Mouse (Mus musculus): ENCODE measurements at regions not wholly inside any gene's neighbourhood (a gene's known extent, or its start where the extent isn't known, plus 50 kb on each side); places are given as distances from the start of the nearest gene placed in this dataset.

DNA sequence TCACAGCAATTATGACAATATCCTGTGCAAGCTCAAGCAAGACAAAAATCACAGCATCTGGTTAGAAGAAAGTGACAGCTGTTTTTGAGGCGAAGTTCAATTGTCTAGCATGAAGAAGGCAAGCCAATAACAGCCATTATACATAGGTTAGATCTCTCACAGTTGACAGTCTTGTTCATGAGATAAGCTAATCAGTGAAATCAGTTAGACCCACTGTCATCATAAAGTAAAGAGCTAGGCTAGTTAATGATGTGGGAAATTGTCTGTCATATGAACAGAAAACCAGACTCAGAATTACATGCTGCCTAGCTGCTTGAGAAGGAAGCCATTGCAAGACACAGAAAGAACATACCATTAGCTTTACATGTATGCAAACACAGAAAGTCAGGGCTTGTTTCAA is 470.2 kb upstream of the 5930422O12Rik start:
- DNase-seq (ENCODE audit: low read depth, low spot score), result no peak

DNA sequence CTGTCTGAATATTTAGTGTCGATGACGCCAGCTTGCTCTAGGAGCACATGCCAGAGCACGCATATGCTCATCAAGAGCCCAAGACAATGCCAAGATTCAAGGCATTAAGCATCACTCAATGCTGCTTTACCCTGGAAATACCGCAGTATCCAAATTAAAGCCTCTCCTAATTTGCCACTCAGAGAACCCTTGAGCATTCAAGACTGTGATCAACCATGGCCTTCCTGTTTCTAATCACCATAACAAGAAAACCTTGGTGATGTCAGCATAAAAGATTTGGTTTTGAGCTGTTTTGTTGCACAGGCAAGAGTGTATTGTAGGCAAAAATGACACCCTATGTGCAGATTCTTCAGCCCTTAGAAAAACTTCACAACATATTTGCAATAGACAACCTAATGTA is 469.7 kb upstream of the 5930422O12Rik start:
- DNase-seq (ENCODE audit: low read depth, low spot score), result no peak

DNA sequence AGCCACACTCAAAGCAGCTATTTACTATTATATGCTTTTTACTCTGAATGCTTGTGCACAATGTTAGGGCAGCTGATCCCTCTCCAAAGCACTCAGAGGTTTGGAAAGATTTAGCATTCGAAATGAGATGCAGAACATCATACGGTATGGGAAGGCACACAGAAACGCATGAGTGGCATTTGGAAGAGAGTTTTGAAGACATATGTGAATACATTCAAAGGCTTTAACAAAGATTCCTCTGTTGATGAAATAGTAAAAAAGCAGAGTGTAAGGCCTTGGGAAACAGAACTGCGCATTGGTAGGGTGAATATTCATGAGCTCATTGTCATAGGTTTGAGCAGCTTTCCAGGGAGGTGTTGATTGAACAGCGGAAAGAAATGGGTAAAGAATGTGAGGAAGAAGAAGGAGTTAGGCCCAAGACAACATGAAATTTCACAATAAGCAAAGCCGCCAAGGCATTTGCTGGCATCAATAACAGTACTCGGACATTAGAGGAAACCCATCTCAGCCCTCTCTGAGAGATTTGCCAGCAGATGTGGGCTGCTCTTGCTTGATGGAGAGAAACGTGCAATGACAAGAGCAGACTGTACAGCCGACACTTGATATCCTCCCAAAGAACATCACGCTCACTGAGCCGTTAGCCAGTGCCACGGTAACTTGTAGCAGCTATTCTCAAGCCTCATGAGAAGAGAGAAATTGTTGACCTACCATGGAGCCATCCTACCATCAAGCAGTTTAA is 469.0 kb upstream of the 5930422O12Rik start:
- no peak for DNase-seq (ENCODE audit: low read depth, low spot score)

DNA sequence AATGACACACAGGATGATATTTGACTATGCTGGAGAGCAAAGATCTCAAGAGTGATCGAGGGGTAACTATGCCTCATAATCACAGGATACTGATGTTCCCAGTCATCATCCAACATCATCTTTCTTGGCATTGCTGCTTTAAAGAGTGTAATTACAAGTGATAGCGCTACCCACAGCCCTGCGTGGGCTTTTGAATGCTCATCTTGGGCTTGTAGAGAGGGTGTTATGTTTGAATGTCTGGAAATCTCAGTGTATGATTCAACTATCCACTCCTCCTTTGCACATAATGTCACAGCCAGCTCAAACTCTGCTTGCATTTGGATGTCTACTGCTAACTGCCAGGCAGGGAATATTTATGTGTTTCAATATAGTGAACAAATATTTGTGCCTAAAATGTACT is 438.3 kb upstream of the 5930422O12Rik start:
- DNase-seq (ENCODE audit: low read depth, low spot score), result no peak

DNA sequence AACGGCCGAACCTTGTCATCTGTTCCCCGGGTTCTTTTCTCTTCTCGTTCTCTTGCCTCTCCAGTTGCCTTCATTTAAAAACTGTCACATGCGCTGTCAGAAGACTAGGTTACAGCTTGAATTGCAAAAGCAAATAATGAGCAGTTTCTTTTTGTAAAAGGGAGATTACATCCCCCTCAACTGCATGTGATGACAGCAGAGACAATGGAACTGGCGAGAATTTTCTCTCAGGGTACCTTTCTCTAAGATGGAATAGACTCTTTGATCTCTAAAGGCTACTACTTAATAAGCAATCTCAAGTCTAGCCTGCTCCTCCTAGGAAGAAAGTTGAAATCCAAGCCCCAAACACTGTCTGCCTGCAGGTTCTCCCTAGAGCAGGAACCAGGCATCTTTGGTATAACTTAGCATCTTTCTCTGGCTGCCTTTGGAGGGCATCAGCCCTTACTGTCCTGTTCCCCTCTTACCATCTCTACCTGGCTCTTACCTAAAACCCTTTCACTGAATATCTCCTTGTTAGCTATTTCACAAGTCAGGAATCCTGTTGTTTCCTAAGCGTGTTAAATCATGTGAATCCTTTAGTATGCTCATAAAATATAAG is 424.4 kb upstream of the 5930422O12Rik start:
- no peak for DNase-seq (ENCODE audit: low read depth, low spot score)

DNA sequence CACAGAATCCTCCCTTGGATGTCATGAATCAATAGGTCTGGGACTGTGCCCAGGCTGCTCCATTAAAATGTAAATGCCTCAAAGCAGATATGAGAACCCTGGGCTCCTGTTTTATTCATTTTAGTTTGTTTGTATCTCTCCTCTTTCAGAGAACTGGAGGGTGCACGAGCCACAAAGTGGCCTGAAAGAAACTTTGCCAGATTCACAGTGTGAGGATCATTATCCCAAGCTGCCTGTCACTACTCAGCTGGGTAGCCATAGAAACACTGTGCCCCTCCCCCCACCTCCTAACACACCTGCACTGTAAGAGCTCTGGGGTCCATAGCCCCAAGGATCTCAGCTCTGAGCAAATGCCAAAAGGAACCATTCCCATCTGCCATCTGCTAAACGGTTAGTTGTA is 423.9 kb upstream of the 5930422O12Rik start:
- DNase-seq (ENCODE audit: low read depth, low spot score), result no peak

DNA sequence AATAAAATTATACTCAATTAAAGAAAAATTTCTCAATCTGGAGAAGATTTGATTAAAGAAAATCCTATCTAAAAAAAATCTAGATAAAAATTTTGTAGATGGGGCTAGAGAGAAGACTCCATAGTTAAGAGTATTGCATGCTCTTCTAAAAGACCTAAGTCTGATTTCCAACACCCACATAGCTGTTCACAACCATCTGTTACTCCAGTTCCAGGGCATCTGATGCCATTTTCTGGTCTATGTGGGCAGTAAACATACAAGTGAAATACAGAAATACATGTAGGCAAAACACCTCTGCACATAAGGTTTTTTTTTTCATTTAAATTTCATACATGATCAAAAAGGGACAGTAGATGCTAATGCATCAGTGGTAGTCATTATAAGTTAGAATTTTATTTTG is 418.4 kb upstream of the 5930422O12Rik start:
- DNase-seq (ENCODE audit: low read depth, low spot score), result no peak

DNA sequence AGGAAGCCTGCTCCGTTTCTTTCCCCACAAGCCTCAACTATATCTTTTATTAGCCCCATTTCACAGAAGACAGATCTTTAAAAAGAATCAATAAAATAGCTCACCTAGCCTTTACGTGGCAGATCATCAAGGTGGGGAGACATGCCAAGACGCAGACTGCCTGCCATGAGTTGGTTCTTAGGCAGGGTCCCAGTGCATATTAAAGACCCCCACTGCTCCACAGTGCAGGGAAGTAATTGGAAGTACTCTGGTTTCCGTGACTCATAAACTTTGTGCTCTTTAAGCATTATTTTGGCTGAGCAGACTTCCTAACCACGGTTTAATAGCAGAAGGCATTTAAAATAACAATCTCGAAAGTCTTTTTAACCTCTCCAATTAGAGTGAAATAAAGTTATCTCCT is 415.7 kb upstream of the 5930422O12Rik start:
- DNase-seq (ENCODE audit: low read depth, low spot score), result no peak

DNA sequence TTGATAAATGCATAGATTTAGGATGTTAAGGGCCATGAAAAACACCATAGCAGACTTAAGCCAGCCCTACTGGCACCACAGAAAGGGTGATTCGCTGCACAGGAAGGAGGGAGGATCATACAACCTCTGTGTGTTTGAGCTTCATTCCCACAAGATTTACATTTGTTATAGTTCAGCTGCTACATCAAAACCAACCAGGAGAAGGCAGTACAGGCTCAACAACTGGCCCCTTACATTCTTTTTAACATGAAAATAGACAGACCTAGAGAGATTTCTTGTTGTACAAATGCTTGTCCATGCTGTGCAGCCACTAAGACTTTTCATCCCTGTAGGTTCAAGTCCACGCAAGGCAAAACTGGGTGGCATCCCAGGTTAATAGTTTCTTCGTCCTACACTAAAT is 412.6 kb upstream of the 5930422O12Rik start:
- no peak for DNase-seq (ENCODE audit: low read depth, low spot score)

DNA sequence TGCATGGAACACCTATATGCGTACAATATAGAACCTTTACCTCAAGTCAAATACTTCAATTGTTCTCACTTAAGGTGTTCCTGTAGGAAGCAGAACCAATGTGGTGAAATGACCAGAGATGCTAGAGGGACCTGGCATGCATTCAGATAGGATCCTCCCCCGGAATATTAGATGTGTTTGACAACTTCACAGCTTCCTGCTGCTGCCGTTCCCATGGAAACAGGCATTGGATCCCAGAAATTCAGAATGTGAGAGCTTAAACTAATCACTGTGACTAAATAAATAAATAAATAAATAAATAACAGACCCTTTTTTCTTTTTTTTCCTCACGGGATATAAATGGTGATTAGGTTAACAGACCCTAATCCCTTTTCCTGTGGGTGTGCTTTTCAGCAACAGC is 401.5 kb upstream of the 5930422O12Rik start:
- DNase-seq (ENCODE audit: low read depth, low spot score), result no peak

DNA sequence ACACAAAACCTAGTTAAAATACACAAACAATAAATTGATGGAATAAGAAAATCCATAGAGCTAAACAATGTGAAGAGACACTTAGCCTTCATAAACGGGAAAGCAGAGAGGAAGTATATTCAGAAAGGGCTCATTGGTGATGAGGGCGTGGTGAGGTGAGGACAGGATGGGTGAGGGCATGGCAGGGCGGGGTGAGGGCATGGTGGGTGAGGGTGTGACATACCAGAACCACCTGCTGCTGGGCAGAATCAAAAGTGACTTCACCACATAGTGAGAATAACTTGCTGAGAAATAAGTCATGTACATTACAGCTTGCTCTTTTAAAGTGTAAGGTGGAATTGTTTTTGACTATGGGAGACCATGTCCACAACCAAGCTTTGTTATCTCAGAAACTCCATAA is 399.1 kb upstream of the 5930422O12Rik start:
- DNase-seq (ENCODE audit: low read depth, low spot score), result no peak

DNA sequence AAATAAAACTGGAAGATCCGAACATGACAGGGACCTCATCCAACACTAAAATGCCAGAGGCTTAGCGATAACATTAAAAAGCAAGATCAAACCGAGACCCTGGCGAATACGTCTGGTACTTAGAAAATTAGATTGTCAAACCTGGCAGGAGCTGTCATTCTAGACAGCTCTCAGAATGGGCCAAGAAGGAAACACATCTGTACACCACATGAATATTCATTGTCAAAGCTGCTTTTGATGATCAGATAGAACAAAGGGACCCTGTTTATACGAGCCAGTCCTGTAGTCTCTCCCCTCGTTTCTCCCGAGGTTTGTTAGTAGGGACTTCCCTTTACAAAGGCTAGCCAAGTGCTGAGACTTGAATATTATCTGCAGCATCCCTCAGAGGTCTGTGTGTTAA is 376.5 kb upstream of the 5930422O12Rik start:
- DNase-seq (ENCODE audit: low read depth, low spot score), result no peak

DNA sequence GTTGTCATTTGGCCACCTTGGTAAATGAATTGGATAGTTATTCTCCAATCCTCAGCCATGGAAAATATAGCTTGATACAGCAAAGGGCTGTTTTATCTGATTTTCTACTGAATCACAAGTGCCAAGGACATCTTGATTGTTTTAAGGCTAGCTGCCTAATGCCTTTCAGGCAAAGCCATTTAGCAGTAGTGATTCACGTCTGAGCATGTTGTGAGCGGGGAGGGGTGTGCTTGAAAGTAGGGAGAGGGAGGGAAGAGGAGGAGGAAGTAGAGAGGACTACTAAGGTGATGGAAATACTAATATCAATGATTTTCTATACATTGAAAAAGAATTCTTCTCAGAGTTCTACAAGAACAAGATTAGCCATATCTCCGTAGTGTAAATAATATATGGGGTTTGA is 362.9 kb upstream of the 5930422O12Rik start:
- DNase-seq (ENCODE audit: low read depth, low spot score), result no peak

DNA sequence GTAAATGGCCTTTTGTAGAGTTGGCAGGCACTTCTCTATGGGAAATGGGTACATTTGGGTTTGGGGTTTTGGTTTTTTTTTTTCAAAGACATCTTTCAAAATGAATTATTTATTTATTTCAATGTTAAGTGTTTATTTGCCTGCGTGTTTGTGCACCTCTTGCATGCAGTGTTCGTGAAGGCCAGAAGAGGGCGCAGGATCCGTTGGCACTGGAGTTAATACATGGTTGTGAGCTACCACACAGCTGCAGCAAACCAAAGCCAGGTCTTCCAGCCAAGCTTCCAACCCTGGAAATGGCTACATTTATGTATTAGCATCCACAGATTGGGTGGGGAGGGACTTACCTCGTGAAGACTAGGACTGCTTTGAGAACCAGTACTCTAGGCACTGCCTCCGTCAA is 362.3 kb upstream of the 5930422O12Rik start:
- no peak for DNase-seq (ENCODE audit: low read depth, low spot score)

DNA sequence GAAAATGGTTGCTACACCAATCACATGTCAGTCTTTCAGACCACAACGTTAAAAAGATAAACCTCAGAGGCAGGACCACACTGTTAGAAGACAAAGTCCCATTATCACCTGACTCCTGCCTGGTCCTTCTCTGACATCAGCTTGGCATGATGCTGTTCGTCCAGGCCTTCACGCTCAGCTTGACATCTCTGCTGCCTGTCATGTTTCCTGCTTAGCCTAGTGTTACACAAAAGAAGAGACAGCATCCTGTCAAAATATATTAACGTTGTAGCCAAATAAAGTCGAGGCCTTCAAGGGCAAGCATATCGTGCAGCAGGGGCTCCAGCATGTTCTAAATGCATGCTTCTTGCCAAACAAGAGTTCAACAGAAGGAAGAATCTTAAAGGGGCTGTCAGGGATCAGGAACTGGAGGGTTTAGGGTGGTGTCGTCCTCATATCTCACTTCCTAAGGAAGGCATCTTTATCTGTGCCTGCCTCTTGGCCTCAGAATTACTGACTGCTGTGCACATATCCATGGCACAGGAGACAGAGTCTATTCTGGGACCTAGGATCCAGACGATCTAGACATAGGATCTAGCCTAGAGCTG is 361.0 kb upstream of the 5930422O12Rik start:
- no peak for DNase-seq (ENCODE audit: low read depth, low spot score)

DNA sequence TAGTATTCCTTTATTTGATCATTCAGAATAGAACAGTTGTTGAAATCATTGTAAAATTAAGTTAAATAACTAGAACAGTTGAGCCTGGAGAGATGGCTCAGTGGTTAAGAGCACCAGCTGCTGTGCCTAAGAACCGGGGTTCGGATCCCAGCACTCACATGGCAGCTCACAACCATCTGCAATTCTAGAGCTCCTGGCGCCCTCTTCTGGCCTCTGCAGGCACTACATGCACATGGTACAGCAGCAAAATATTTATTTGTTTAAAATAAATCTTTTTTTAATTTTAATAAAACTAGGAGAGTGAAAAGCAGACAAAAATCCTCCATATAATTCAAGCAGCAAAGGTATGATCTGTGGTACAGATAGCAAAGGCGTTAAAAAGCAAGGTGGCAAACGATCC is 360.0 kb upstream of the 5930422O12Rik start:
- no peak for DNase-seq (ENCODE audit: low read depth, low spot score)

DNA sequence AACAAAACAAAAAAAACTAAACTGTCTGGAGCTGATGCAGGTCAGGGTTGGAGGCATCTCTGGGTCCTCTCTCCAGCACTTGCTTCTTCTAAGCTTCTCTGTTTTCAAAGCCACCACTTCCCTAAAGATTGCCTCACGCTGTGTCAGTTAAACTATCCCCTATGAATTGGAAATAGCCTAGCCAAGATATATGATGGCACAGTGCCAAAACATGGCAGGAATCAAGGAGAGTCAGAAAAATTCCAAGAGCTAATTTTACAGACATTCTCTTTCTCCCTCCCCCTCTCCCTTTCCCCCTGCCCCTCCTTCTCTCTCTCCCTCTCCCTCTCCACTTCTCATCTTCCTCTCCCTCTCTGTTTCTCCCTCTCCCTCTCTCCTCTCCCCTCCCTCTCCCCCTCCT is 353.3 kb upstream of the 5930422O12Rik start:
- DNase-seq (ENCODE audit: low read depth, low spot score), result peak; percentile 14

DNA sequence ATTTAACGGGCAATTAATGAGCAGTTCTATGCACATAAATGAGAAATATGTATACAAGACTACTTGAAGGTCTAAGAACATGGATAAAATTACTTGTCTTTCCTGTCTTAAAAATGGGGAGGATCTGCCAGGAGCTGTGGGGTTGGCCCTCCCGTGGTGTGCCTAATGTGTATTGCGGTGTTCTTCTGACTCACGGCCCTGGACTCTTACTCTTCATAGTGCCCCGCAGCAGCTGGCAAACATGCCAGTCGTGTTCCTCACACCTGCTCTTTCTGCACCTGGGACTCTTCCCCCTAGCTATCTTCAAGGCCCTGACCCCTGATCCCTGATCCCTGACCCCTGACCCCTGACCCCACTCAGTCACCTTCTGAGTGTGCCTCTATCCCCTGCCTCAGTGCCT is 352.3 kb upstream of the 5930422O12Rik start:
- DNase-seq (ENCODE audit: low read depth, low spot score), result no peak

DNA sequence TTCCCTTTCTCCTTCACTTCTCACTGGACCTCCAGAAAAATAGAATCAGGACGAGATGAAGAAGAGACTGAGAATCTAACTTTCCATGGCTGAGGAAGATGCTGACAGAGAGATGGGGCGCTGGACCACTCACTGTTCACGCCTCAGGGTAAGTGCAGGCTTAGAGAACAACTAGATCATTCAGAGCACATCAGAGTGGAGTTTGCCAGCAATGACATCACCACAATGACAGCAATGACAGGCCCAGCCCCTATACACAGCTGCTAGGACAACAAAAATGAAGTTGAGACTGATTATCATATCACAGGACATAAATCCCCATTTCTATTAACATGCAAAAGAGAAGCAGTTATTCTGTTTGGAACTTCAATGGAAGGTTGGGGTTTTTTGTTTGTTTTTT is 350.4 kb upstream of the 5930422O12Rik start:
- DNase-seq (ENCODE audit: low read depth, low spot score), result no peak

DNA sequence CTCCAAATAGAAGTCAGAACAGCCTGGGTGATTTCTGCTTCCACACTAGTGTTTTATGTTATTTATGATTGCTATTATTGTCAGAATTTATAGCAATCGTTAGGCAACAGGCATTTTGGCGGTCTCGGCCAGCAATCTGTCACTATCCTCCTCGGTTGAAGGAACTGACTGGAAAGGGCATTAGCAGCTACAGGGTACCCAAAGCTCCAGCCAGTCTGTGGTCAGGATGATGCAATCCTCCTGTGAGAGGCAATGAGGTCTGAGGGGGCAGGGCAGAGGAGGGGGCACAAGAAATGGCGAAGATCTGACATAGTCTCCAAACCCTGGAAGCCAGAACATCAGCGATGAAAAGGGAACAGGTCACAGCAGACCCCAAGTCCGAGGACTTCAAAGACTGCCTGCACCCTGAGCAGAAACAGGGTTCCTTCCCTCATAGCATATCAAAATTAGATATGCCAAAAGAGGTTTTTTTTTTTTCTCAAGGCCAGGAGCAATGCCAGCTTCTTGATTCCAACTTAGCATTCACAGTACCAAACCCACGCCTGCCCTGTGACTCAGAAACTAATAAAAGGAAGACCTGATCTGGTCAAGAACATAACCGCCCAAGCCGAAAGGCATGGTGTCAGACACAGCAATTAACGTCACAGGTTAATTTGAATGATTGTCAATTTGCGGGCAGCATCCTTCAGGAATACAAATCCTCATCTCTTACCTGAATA is 348.5 kb upstream of the 5930422O12Rik start:
- DNase-seq (ENCODE audit: low read depth, low spot score), result no peak

DNA sequence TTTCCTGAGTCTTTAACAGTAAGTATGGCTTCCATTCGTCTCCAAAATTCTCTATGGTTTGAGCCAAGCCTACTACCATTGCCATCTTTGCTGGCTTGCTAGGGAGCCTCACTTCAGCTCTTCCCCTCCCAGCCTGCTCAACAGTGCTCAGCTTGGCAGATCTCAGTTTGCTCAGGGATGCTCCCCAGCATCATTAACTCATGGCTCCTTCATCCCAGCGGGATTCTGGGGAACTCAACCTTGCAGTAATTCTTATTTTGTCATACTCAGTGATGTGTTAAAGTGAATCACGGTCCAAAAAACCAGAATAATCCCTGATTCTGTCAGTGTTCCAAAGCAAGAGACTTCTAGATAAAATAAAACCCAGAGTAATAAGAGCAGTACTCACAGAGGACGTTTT is 346.6 kb upstream of the 5930422O12Rik start:
- DNase-seq (ENCODE audit: low read depth, low spot score), result no peak

DNA sequence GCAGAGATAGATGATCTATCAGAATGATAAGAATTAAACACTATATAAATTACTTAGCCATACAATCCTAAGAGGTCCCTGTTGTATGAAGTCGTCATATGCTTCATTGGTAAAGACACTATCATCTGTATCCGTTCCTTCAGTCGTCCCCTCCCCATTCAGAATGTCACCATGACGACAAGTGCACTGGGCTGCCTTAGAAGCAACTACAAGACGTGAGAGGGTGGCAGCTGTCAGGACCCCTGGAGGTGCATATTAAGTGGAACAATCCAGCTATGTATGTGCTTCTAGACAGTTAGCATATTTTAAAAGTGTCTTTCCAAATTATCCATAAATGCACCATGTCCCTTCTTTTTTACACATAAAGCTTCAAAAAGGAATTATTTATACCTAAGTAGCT is 343.0 kb upstream of the 5930422O12Rik start:
- DNase-seq (ENCODE audit: low read depth, low spot score), result no peak

DNA sequence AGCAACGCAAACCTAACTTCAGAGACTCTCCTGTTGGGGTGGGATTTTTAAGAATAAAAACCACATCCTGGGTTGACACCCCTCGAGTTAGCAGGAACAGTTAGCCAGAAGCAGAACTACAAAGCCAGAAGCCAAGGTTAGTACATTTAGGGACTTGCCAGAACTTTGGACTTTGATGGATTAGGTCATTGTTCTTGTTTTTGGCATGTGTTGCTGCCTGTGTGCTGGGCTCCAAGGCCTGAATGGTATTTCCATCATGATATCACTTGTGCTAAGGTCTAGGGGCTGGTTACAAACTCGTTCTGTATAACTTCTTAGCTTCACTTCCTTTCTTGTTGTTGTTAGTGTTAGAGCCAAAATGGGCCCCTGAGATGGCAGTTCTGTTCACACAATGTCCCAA is 338.8 kb upstream of the 5930422O12Rik start:
- no peak for DNase-seq (ENCODE audit: low read depth, low spot score)

Measured in embryo, embryonic 11.5 days (tissue).